Mouse (Mus musculus) layer of hippocampus, adult 18-20 months (tissue): ENCODE data around the gene Mgea5. TPM values are rescaled to one million over a fixed set of nuclear protein-coding genes. Genes with fewer than 3 reads are reported as not detected.
"Not testable (repeated sequence)": the region's sequence is repeated elsewhere in the genome, so short reads cannot be mapped to it uniquely, and the experiment has no call there.

Source experiments
- DNase-seq, 2 experiments: peaks; one replicate each; pipeline ENCODE4 v3.0.0; 2022; ENCODE audit warnings: low spot score in 2 of 2
- long read RNA-seq: library from polyadenylated mRNA; stranded (forward); transcript quantifications from one replicate; pipeline ENCODE4 v2.0.0, GENCODE M21; 2021
- total RNA-seq, 2 experiments: library from RNA; stranded (reverse); gene quantifications; 2 replicates each; pipeline ENCODE4 v1.2.3; 2021

Gene Mgea5
- total RNA-seq = 100 to 1,000 TPM; 153 to 160 TPM
- long read RNA-seq, full-length matches to known transcripts = 79 of 104 reads
- long read RNA-seq, partial matches to known transcripts = 15 of 104 reads
- long read RNA-seq, other reads (novel, unspliced or antisense) = 10 of 104 reads

DNA sequence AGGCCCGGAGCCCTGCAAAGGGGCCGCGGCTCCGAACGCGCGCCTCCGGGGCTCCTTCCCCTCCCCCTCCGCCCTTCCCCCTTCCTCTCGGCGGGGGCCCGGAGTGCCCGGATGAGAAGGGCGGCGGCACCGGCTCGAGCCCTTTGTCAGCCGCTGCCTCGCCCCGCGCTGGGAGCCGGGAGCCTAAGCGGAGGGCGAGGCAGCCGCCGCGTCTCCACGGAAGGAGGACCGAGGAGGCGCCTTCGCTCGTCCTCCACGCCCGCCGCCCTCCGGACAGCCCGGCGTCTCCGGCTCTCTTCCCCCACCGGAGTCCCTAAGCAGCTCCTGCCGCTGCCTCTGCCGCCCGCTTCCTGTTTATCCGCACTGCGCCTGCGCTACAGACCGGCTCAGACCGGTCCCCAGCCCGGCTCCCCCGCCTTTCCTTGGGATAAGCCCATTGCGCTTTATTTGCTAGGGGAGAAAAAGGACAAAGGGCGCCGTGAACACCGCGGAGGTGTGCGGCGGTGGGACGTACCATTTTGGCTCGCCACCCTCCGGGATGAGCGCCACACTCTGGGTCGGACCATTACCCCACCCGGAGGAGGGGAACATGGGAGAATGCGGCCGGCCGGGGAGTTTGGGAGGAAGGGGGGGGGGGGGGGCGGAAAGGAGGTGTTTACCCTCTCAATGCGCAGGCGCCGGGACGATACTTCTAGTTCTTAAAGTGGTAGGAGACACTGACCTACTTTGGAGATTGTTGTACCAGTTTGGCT lies at the start of gene Mgea5:
TSS of gene Mgea5 (minus strand) at position 657 of the 752 bp plus-strand sequence.
- peak; percentile 98 to 99 for DNase-seq

DNA sequence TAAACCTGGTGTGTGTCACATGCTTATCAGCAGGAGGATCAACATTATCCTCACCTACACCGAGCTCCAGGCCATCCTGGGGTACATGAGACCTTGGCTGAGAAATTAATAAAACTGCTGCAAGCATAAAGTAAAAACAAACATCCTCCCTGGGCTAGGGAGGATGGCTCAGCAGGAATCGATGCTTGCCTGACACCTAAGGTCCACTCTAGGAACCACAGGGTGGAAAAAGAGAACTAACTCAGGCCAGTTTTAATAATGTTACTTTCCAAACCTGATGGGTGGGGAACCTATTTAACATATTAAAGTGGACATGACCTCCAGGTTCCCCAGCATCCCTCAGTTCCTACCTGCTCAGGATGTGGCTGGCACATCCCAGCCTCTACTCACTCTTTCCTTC lies 47.0 kb upstream of the Mgea5 start:
- DNase-seq = no peak

- no peak for DNase-seq
Measured at GRCm38 (mm10) chr19:45827736-45828135, 44.1 kb upstream of the Mgea5 start.

- no peak for DNase-seq
Measured at GRCm38 (mm10) chr19:45827125-45827524, 43.5 kb upstream of the Mgea5 start.

DNA sequence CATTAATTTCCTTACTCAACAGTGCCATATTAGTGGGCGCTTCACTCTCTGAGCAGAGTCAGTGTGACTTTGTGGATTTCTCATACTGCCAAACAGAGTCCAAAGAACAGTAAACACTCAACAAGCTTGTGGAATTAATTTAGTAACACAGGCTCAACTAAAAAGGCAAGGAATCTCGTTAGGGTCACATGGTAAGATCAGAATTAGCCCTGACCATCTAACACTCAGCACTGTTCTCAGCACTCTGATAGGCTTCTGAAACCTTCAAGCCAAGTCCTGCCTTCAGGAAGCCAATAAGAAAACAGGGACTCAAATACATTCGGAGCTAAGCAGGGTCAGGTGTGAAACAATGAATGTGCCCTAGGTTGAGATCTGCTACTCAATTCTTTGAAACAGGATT lies 42.5 kb upstream of the Mgea5 start:
- no peak for DNase-seq

- DNase-seq = peak in 1 of 2 experiments; percentile 20
Measured at GRCm38 (mm10) chr19:45821832-45822231, 38.2 kb upstream of the Mgea5 start.

GRCm38 (mm10) chr19:45817816-45818490 lies 34.3 kb upstream of the Mgea5 start:
- peak; percentile 39 to 61 for DNase-seq

- no peak for DNase-seq
Measured at GRCm38 (mm10) chr19:45816727-45817126, 33.1 kb upstream of the Mgea5 start.

- peak; percentile 63 to 72 for DNase-seq
Measured at GRCm38 (mm10) chr19:45815831-45816405, 32.3 kb upstream of the Mgea5 start, which contains the start of gene Kcnip2. Gene Kcnip2 (minus strand): TSS chr19:45816061.

GRCm38 (mm10) chr19:45815170-45815569 lies 31.5 kb upstream of the Mgea5 start:
- no peak for DNase-seq

DNA sequence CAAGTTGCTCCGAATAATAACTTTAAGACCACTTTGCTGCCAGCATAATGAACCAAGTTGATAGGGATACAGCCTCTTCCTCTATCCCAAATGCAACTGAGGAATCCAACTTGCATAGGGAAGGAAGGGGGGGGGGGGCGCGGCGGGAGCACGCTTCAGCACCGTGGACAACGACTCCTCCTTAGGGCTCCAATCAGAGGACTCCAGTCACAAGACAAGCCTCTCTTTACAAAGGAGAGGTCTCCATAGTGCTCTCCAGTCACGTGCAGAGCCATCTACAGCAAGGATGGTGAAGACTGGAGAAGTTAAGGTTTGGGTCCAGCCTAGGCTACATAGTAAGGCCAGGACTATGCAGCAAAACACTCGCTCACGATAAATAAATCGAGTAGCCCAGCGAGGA lies 30.2 kb upstream of the Mgea5 start:
- no peak for DNase-seq

- peak; percentile 75 to 95 for DNase-seq
Measured at GRCm38 (mm10) chr19:45813263-45813662, 29.6 kb upstream of the Mgea5 start.

- DNase-seq = no peak
Measured at GRCm38 (mm10) chr19:45812673-45813252, 29.1 kb upstream of the Mgea5 start.

DNA sequence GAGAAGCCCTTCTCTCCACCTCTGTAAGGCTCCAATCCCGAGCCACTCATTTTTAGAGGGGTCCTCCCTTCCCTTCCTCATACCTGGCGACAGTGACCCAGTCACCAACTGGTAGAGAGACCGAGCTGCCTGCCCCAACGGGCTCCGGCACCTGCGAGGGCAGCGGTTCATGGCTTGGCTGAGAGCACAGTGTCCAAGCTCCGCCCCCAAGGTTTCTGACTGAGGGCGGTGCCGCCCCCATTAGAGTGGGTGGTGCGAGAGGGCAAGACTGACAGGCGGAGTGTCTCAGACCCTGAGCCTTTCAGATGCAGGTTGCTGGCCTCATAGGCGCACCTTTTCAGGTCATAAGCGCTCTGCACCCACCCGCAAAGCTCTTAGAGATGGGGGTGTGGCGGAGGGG lies 28.5 kb upstream of the Mgea5 start:
- DNase-seq = no peak

GRCm38 (mm10) chr19:45811028-45811674 lies 27.5 kb upstream of the Mgea5 start:
- no peak for DNase-seq

- no peak for DNase-seq
Measured at GRCm38 (mm10) chr19:45807732-45808131, 24.1 kb upstream of the Mgea5 start.

GRCm38 (mm10) chr19:45805817-45806216 lies 22.2 kb upstream of the Mgea5 start:
- not testable (repeated sequence) for DNase-seq

DNA sequence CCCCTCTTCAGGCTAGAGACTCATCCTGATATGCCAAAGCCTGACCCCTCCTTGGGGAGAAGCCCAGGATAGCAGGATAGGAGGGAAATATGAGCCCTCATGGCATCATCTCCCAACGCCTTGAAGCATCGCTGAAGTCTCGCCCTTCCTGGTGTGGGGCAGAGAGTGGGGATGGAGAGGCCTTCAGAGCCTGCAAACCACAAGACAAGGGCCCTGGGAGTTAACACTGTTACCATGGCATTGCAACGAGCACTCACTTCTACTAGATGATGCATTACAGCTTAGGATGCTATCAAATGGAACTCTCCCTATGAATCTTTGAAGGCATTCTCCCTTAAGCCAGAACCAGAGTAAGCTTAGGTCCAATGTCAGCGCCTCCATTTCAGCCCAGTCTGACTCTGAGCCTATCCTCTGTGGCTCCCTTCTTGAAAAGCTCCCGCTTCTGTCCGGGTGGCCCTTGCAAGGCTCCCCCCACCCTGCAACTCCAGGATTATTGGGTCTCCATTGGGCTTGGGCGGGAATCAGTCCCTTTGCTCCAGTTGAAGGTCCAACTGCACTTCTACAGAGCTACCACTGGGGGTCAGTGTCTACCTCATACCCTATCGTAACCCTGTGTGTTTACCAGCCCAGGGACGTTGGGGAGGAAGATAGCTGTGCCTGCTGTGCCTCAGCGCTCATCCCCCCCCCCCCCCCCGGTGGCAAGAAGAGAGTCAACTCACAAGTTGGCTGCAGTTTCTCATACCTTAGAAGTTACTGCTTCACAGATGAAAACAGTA lies 21.1 kb upstream of the Mgea5 start:
- no peak for DNase-seq

DNA sequence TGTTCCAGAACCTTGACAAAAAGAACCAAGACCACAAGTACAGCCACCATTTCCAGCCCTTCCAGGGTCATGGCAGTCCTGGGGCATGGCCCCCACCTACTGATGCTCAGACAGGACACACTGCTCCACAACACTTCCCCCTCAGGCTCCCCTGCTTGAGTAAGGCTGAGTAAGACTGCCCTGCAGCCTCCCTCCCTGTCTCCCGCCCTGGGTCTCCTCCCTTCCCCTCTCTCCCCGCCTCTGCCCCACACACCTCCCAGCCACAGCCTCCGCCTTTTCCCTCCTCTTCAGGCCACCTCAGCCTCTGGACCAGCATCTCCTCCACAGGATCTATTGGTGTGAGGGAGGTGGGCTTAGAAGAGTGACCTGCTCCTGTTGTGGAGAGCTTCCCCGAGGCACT lies 19.8 kb upstream of the Mgea5 start:
- no peak for DNase-seq

DNA sequence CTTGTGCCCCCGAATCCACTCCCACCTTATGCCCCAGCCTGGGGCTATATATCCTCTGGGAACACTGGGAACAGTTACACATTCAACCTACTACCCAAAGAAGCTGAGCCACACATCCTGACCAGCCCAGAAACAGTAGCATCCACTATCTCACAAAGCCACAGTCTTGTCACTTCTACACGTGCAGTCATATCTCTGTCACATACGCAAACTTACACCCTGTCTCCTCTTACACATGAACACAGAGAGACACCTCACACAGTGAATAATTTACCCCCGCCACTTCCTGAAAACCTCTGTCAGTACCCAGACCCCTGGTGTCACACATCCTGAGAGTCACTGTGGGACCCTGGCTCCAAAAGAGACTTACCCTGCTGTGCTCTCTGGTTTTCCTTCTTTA lies 19.1 kb upstream of the Mgea5 start:
- DNase-seq = no peak
